Mouse (Mus musculus): Measurements from ENCODE around the gene Nos1ap. TPM values are rescaled to one million over a fixed set of nuclear protein-coding genes. Genes with fewer than 3 reads are reported as not detected.

Nos1ap gene
- total RNA-seq, 1 experiment from 2014 or later: 3.3 TPM

GRCm38 (mm10) chr1:170590531-170590930 lies 870 bp upstream of the Nos1ap start:
- ATAC-seq (ENCODE audit: extremely low read depth, insufficient number of reproducible peaks, low FRiP score, poor library complexity, severe bottlenecking): no peak

DNA sequence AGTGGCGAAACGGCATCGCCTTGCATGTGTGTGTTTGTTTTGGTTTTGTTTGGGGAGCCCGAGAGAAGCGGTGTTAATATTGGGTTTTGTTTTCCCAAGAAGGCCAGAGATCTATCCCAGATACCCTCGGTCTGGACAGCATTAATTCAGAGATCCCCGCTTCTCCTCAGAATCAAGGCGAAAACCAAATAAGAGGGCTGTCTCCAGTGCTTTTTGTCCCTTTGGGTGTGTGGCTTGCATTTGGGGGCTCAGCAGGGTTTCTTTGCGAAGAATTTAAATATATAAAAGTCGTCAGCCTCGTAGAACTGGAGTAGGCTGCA lies 340 bp upstream of the Nos1ap start:
- no peak for ATAC-seq (ENCODE audit: extremely low read depth, insufficient number of reproducible peaks, low FRiP score, poor library complexity, severe bottlenecking)

GRCm38 (mm10) chr1:170588879-170589218 lies 812 bp downstream of the Nos1ap start:
- ATAC-seq (ENCODE audit: extremely low read depth, insufficient number of reproducible peaks, low FRiP score, poor library complexity, severe bottlenecking): no peak

DNA sequence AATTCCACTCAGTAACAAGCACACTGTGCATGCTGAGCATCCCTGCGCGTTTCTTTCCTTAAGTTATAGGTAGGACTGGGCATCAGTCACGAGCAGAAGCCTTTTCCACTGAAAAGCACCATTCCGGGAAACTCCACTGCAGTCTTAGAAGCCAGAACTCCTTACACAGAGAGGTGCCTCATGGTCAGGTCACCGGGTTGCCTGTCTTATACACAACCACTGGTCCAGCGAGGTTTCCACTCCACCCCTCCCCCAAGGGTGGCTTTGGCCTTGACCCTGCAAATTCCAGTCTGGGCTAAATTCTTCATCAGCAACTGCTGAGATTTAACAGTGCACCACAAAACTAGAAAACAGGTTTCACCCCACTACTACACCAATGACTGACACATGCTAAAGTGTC lies 1.3 kb downstream of the Nos1ap start:
- no peak for ATAC-seq (ENCODE audit: extremely low read depth, insufficient number of reproducible peaks, low FRiP score, poor library complexity, severe bottlenecking)

DNA sequence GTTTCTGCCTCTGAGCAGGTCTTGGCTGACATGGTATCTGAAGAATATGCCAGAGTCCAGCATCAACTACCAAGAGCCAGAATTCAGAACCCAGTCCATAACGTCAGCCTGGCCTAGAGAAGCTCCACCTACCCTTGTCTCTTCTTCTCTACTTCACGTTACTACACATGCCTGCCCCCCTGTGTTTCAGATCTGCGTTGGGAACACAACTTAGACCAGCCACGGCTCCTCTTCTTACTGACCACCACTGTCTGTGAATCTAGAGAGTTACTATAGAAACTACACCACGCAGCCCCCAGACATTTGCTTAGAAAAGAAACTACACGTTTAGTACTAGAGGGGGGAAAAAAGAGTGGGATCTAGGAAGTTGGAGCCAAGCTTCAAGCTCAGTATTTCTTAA lies 2.9 kb downstream of the Nos1ap start:
- ATAC-seq (ENCODE audit: extremely low read depth, insufficient number of reproducible peaks, low FRiP score, poor library complexity, severe bottlenecking): no peak

- ATAC-seq (ENCODE audit: extremely low read depth, insufficient number of reproducible peaks, low FRiP score, poor library complexity, severe bottlenecking): no peak
Measured at GRCm38 (mm10) chr1:170583925-170584324, 5.7 kb downstream of the Nos1ap start.

GRCm38 (mm10) chr1:170582341-170582740 lies 7.3 kb downstream of the Nos1ap start:
- no peak for ATAC-seq (ENCODE audit: extremely low read depth, insufficient number of reproducible peaks, low FRiP score, poor library complexity, severe bottlenecking)

DNA sequence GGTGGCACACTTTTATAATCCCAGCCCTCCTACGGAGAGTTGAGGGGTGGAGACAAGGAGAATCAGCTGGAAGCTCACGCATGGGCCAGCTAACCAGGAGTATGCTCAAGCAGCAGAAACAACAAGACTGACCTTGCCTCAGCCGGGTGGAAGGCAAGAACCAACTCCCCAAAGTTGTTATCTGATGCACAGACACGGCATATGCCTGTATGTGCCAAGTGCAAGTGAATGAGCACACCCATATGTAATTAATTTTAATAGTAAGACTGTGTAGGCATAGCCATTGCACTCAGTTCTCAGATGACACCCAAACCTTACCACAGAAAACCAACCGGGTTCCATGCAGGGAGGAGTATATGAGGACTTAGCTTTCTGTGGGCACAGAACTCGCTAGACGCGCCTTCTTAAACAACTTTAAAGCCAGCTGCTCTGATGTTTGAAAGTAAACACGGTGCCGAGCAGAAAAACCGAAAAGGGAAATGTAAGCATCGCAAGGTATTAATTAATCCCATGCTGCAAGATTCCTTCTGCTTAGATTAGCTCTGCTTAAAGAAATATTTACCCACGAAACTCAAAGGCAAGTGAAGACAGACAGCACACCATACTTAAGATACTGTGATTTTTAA lies 9.1 kb downstream of the Nos1ap start:
- ATAC-seq (ENCODE audit: extremely low read depth, insufficient number of reproducible peaks, low FRiP score, poor library complexity, severe bottlenecking): no peak

DNA sequence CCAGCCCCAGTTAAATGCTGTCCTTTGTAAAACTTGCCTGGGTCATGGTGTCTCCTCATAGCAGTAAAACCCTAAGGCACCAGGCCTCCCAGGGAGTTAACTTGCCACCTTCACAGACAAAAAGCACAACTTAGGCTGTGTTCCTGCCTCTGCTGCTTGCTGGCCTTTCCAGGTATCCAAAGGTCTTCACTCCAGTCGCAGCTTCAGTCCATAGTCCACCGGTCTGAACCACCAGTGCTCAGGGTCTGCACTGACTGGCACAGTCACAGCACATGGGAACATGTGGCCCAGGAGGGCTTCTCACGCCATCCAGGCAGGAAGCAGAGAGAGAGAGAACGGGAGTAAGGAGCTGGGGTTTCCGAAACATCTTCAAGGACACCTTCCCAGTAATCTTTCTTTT lies 10.2 kb downstream of the Nos1ap start:
- ATAC-seq (ENCODE audit: extremely low read depth, insufficient number of reproducible peaks, low FRiP score, poor library complexity, severe bottlenecking): no peak

DNA sequence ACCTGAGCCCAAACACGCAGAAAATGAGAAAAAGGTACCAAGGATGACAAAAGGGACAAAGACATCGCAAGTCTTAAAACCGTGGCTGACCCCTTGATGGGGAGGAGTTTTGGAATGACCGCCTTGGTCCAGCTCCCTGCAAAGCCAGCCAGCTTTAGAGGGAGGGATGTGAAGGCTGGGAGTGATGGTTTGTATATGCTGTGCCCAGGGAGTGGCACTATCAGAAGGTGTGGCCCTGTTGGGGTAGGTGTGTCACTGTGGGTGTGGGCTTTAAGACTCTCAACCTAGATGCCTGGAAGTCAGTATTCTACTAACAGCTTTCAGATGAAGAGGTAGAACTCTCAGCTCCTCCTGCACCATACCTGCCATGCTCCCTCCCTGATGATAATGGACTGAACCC lies 10.6 kb downstream of the Nos1ap start:
- ATAC-seq (ENCODE audit: extremely low read depth, insufficient number of reproducible peaks, low FRiP score, poor library complexity, severe bottlenecking): no peak

- ATAC-seq (ENCODE audit: extremely low read depth, insufficient number of reproducible peaks, low FRiP score, poor library complexity, severe bottlenecking): no peak
Measured at GRCm38 (mm10) chr1:170576728-170577065, 13.0 kb downstream of the Nos1ap start.

GRCm38 (mm10) chr1:170576012-170576727 lies 13.5 kb downstream of the Nos1ap start:
- ATAC-seq (ENCODE audit: extremely low read depth, insufficient number of reproducible peaks, low FRiP score, poor library complexity, severe bottlenecking): peak; percentile 33; the same call in 1 of the 2 replicates

GRCm38 (mm10) chr1:170573117-170573516 lies 16.5 kb downstream of the Nos1ap start:
- no peak for ATAC-seq (ENCODE audit: extremely low read depth, insufficient number of reproducible peaks, low FRiP score, poor library complexity, severe bottlenecking)

DNA sequence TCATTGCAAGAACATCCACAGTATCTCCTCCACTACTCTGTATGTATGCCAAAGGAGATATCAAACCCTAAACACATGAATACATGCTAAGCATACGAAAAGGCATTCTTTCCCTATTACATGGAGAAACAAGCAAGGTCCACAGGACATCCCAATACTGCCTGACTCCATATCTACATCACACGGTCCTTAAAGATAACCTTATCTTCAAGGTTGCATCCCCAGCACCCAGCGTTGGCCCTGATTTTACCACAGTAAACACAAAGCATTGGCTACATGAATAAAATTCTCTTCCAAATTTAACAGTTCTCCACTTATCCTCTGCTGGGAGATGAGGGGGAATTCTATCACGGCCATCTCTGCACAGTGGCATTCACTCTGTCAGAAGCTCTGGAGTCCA lies 22.7 kb downstream of the Nos1ap start:
- ATAC-seq (ENCODE audit: extremely low read depth, insufficient number of reproducible peaks, low FRiP score, poor library complexity, severe bottlenecking): no peak

GRCm38 (mm10) chr1:170566538-170566937 lies 23.1 kb downstream of the Nos1ap start:
- no peak for ATAC-seq (ENCODE audit: extremely low read depth, insufficient number of reproducible peaks, low FRiP score, poor library complexity, severe bottlenecking)

GRCm38 (mm10) chr1:170564926-170565325 lies 24.7 kb downstream of the Nos1ap start:
- no peak for ATAC-seq (ENCODE audit: extremely low read depth, insufficient number of reproducible peaks, low FRiP score, poor library complexity, severe bottlenecking)

DNA sequence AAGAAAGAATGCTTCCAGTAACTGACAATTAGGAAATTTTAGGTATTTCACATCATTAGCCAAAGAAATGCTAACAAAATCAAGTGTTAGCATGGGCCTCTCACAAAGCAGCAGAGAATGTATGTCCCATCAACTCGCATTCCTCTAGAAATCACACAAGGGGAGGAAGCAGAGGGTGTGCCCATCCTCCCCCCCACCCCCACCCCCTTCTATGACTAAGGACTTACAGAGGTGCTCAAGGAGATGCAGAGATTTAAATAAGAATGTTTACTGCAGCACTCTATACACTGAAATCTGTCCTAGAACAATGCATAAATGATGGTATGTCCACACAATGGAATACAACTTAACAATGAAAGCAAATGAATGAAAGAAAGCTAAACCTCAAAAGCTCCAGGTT lies 27.2 kb downstream of the Nos1ap start:
- ATAC-seq (ENCODE audit: extremely low read depth, insufficient number of reproducible peaks, low FRiP score, poor library complexity, severe bottlenecking): no peak

GRCm38 (mm10) chr1:170560768-170561167 lies 28.9 kb downstream of the Nos1ap start:
- ATAC-seq (ENCODE audit: extremely low read depth, insufficient number of reproducible peaks, low FRiP score, poor library complexity, severe bottlenecking): no peak

GRCm38 (mm10) chr1:170557962-170558361 lies 31.7 kb downstream of the Nos1ap start:
- ATAC-seq (ENCODE audit: extremely low read depth, insufficient number of reproducible peaks, low FRiP score, poor library complexity, severe bottlenecking): no peak

DNA sequence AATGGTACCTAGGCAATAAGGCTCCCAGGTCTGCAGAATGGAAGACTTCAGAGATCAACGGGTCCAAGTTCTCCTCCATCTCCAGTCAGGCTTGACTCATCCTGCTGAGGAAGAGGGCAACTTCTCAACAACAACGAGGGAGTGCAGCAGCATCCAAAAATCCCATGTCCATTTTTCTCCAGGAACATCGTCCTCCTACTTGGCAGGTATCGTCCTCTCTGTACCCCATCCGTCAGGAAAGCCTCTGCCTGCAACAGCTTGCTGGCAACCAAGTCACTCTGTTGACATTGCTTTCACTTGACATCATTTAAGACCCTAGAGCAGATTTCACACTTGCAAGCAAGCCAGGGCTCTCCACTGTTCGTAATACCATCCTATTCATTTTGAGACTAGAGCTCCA lies 33.0 kb downstream of the Nos1ap start:
- ATAC-seq (ENCODE audit: extremely low read depth, insufficient number of reproducible peaks, low FRiP score, poor library complexity, severe bottlenecking): no peak

- ATAC-seq (ENCODE audit: extremely low read depth, insufficient number of reproducible peaks, low FRiP score, poor library complexity, severe bottlenecking): peak; percentile 69
Measured at GRCm38 (mm10) chr1:170554939-170555293, 34.7 kb downstream of the Nos1ap start.
